Mouse (Mus musculus) heart, embryonic 13.5 days (tissue): Measurements from ENCODE around the gene Srpk3. TPM values are rescaled to one million over a fixed set of nuclear protein-coding genes. Genes with fewer than 3 reads are reported as not detected.

Experiments
- ATAC-seq: fragments of 200-750 bp; cut with Nextera tagmentation; 2 replicates; pipeline ENCODE4 v1.8.0; 2017; ENCODE audit warnings: moderate TSS enrichment; ENCODE audit not compliant: insufficient number of reproducible peaks, low FRiP score, low TSS enrichment; ENCODE audit errors: extremely low read depth
- H3K27ac ChIP-seq: fragments of 300-500 bp; sonication (generic); replicated peaks from 2 replicates; pipeline ENCODE4 v1.5.1; 2015; ENCODE audit warnings: moderate library complexity, mild to moderate bottlenecking, inconsistent platforms
- H3K27me3 ChIP-seq: fragments of 300-500 bp; sonication (generic); replicated peaks from 2 replicates; pipeline ENCODE4 v1.6.1; 2015; ENCODE audit warnings: mild to moderate bottlenecking, inconsistent platforms
- H3K36me3 ChIP-seq: fragments of 300-500 bp; sonication (generic); 2 replicates; pipeline ENCODE4 v1.6.1; 2015; ENCODE audit warnings: mild to moderate bottlenecking, inconsistent platforms
- H3K4me1 ChIP-seq: fragments of 300-500 bp; sonication (generic); 2 replicates; pipeline ENCODE4 v1.6.1; 2015; ENCODE audit warnings: inconsistent platforms
- H3K4me2 ChIP-seq: fragments of 300-500 bp; sonication (generic); 2 replicates; pipeline ENCODE4 v1.6.1; 2015; ENCODE audit warnings: inconsistent platforms, mild to moderate bottlenecking, moderate library complexity
- H3K4me3 ChIP-seq: fragments of 300-500 bp; sonication (generic); 2 replicates; pipeline ENCODE4 v1.5.1; 2015; ENCODE audit warnings: moderate library complexity, mild to moderate bottlenecking, inconsistent platforms
- H3K9ac ChIP-seq: fragments of 300-500 bp; sonication (generic); 2 replicates; pipeline ENCODE4 v1.6.1; 2015; ENCODE audit warnings: inconsistent platforms, mild to moderate bottlenecking, moderate library complexity
- H3K9me3 ChIP-seq: fragments of 300-500 bp; sonication (generic); 2 replicates; pipeline ENCODE4 v1.6.1; 2016; ENCODE audit warnings: inconsistent platforms
- WGBS: fragments of 180-500 bp; shearing (Covaris S2); methylation state at CpG from one replicate; pipeline ENCODE4 v1.1.7; 2015; ENCODE audit warnings: mixed read lengths; 5-methylcytosine and 5-hydroxymethylcytosine counted together
- polyA plus RNA-seq: library from polyadenylated mRNA; unstranded; fragments of >200 nt; fragmentation: Nextera tagmentation; extraction: Ambion mirVana; gene quantifications from 2 replicates; pipeline ENCODE4 v1.2.1, GENCODE M21; 2015

Srpk3 gene
- polyA plus RNA-seq, 1 experiment from 2014 or later = 76.2 TPM

DNA sequence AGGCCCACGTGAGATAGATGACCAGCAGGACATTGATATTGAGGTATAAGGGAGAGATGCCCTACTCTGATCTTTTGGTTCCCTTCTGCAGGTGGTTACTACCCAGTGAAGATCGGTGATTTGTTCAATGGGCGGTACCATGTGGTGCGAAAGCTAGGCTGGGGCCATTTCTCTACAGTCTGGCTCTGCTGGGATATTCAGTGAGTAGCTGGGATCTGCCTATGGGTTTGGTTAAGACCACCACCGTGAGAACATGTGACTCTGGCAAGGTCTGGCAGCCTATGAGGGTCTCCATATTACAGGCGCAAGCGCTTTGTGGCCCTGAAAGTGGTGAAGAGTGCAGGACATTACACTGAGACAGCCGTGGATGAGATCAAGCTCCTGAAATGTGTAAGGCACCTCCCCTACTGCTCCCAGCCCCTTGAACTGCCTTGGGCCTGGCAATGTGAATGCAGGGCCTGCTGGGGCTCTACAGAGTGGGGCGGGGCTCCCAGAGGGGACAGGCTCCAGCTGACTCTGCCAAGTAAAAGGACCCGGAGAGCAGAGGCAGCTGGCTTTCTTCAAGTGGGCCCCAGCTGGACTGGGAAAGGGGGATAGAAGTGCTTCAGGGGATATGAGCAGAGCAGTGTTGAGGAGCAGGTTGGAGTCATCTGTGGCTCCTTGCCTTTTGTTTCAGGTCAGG, 738 bp downstream of the Srpk3 start:
- H3K4me3 ChIP-seq = peak overlapping the region; percentile 47
- peak; percentile 20; the same call in 1 of the 2 replicates for ATAC-seq
- peaks cover 42% of the 10 kb centered on the region for H3K36me3 ChIP-seq
- peak overlapping the region; percentile 65 for H3K4me2 ChIP-seq
- H3K9me3 ChIP-seq = no peaks in the 10 kb centered on the region
- H3K9ac ChIP-seq = peak overlapping the region; percentile 80
- H3K27me3 ChIP-seq = 0 out of 2 replicates have a peak, but pooled peaks cover 5% of the 10 kb centered on the region
- peak overlapping the region; percentile 95 for H3K27ac ChIP-seq
- H3K4me1 ChIP-seq = peaks cover 17% of the 10 kb centered on the region; the same call in 1 of the 2 replicates
- WGBS = 51% methylated on average over 10 of the region's 10 CpGs

DNA sequence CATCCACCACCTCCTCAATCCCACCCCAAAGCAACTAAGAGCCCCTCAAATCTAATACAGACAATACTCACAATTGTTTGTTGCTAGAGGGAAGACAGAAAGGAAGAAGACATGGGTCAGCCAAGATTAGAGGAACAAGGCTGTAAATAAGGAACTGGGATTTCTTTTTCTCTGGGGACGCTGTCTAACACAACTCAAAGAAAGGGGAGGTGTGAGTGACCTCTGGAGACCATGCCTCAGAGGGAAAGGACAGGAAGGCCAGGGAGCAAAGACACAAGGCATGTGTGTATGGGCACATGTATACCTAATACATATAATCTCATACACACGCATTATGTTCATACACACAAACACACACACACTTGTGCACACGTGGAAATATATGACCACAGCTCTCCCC, 8.0 kb downstream of the Srpk3 start:
- H3K36me3 ChIP-seq = peaks cover 57% of the 10 kb centered on the region
- H3K27me3 ChIP-seq = no peaks in the 10 kb centered on the region; the same call in 1 of the 2 replicates
- H3K4me1 ChIP-seq = peaks cover 13% of the 10 kb centered on the region
- WGBS = 90% methylated on average over 3 of the region's 3 CpGs
- ATAC-seq = no peak
- no peak overlapping the region for H3K4me3 ChIP-seq
- no peak overlapping the region for H3K4me2 ChIP-seq
- no peak overlapping the region for H3K9ac ChIP-seq
- H3K27ac ChIP-seq = no peak overlapping the region
- no peaks in the 10 kb centered on the region for H3K9me3 ChIP-seq

DNA sequence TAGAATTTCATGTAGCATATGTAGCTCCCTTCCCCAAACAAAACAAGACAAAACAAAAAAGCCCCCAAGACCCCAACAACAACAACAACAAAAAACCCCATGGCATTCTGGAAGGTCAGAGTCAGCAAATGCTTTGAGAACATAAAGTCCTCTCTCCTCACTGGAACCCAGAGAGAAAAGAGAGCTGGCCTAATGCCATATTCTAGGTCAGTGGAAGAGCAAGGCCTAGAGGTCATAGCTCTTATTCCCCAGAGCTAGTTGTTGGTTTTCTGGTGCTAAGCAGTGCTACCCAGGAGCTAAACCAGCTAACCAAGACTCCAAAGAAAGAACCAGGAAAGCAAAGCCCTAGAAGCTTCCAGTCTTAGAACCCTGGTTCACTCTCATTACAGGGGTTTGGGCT, 11.5 kb downstream of the Srpk3 start:
- Histone ChIP-seq H3K36me3 (peaks cover 42% of the 10 kb centered on the region), H3K4me2 (peak overlapping the region; percentile 78), H3K27me3 (no peaks in the 10 kb centered on the region; the same call in 1 of the 2 replicates), H3K27ac (peak overlapping the region; percentile 91), H3K4me3 (peak overlapping the region; percentile 71), H3K4me1 (peaks cover 22% of the 10 kb centered on the region), H3K9me3 (no peaks in the 10 kb centered on the region), H3K9ac (peak overlapping the region; percentile 85)
- no peak for ATAC-seq

DNA sequence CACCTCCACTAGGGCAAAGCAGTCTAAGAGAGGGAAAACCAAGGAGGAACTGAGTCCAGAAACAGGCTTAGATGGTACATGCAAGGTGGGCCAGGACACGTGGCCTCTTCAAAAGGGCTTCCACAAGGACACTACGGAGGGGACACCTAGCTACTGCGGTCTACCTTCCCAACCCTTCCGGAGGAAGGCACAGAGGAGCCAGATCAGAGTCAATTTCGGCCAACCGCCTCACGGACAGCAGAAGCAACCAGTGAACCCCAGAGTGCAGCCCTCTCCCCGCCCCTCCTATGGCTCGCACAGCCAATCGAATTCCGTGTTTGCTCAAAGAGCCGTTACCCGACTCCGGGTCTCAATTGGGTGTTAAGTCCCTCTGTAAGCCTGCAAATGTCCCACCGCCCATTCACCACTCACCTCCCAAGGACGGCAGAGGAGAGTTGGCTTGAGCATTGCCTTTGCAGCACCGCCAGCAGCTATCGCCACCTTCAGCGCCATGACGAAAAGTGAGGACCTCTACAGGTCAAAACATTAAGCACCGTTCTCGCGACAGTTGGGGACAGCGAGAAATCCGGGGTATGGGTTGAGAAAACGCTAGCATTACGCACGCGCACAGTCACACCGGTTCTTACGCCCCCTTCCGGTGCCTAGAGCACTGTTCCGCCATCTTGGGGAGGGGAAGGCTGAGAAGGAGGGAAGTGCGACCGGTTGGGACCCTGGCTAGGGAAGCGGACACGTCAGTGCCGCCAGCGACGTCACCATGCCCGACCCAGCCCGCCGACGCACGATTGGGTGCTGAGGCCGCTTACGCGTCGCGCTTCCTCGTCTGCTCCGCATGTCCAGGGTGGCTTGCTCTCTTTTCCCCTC, 12.4 kb downstream of the Srpk3 start, which contains the start of the genes Idh3g and Ssr4:
Gene Idh3g (minus strand): TSS at position 534 of the 861 bp plus-strand sequence.
Gene Ssr4 (plus strand): TSS at position 665 of the 861 bp plus-strand sequence.
- peak within 1 kb of the TSS; percentile 91 for H3K27ac ChIP-seq
- 4% methylated on average over 43 of the region's 52 CpGs for WGBS
- H3K4me2 ChIP-seq = peak within 1 kb of the TSS; percentile 78
- peak within 1 kb of the TSS; percentile 71 for H3K4me3 ChIP-seq
- H3K4me1 ChIP-seq = peaks cover 22% of the 10 kb centered on the region
- H3K9ac ChIP-seq = peak within 1 kb of the TSS; percentile 88
- H3K36me3 ChIP-seq = peaks cover 41% of the 10 kb centered on the region
- H3K27me3 ChIP-seq = no peaks in the 10 kb centered on the region; the same call in 1 of the 2 replicates
- H3K9me3 ChIP-seq = no peaks in the 10 kb centered on the region
- peak; percentile 96 for ATAC-seq

DNA sequence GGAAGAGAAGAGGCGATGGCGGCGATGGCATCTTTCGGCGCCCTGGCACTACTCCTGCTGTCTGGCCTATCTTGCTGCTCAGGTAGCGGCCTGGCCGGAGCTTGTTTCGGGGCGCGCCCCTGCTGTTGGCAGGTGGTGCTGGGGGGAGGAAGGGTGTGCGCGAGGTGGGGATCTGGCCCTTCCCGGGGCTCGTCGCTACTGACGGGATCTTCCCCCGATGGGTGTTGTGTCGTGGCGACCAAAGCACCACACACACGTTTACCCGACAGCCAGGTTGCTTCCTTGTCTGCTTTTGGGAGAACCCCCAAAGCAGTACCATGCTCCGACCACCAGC, 13.0 kb downstream of the Srpk3 start:
- no peaks in the 10 kb centered on the region; the same call in 1 of the 2 replicates for H3K27me3 ChIP-seq
- WGBS = 5% methylated on average over 22 of the region's 22 CpGs
- peaks cover 22% of the 10 kb centered on the region for H3K4me1 ChIP-seq
- peak overlapping the region; percentile 91 for H3K27ac ChIP-seq
- H3K4me2 ChIP-seq = peak overlapping the region; percentile 78
- H3K9ac ChIP-seq = peak overlapping the region; percentile 88
- H3K4me3 ChIP-seq = peak overlapping the region; percentile 71
- H3K9me3 ChIP-seq = no peaks in the 10 kb centered on the region
- no peak for ATAC-seq
- peaks cover 35% of the 10 kb centered on the region for H3K36me3 ChIP-seq

DNA sequence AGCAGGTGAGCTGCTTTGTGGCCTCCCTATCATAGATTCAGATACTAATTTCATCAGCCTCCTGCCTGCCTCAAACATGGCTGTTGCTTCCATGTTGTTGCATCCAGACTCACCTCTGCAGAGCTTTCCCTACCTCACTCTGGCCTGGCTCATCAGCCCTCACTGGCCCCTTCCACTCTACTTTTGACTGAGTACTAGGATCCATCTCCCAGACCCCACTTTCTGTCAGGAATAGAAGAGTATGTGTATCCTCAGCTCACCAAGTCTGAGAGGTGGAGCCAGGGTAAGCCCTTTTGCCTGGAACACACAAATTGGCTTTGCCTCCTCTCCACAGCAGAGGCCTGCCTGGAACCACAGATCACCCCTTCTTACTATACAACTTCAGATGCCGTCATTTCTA, 14.3 kb downstream of the Srpk3 start:
- no peaks in the 10 kb centered on the region; the same call in 1 of the 2 replicates for H3K27me3 ChIP-seq
- WGBS = 90% methylated on average over 1 of the region's 1 CpGs
- H3K27ac ChIP-seq = no peak overlapping the region
- ATAC-seq = no peak
- H3K9ac ChIP-seq = peak overlapping the region; percentile 88
- peaks cover 22% of the 10 kb centered on the region for H3K4me1 ChIP-seq
- H3K9me3 ChIP-seq = no peaks in the 10 kb centered on the region
- H3K4me2 ChIP-seq = peak overlapping the region; percentile 78
- H3K36me3 ChIP-seq = peaks cover 28% of the 10 kb centered on the region
- H3K4me3 ChIP-seq = peak overlapping the region; percentile 71

DNA sequence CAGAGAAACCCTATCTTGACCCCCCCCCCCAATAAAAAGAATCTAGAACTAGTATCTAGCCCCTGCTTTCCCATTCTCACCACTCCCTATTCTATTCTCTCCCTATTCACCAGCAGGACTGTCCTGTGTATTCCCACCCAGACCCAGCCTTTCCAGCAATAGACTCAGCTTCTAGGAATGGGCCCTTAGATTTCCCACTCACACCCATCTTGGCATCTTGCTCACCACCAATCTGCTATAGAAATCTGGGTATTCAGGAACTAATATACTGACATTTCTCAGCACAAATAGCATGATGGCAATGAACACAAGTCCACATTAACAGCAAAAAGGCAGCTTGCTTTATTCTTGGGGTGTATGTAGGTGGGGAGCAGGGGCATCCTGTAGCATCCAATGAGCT, 18.8 kb downstream of the Srpk3 start:
- Histone ChIP-seq H3K4me1 (peaks cover 7% of the 10 kb centered on the region), H3K9ac (no peak overlapping the region), H3K36me3 (peaks cover 28% of the 10 kb centered on the region), H3K27me3 (no peaks in the 10 kb centered on the region), H3K9me3 (no peaks in the 10 kb centered on the region), H3K27ac (no peak overlapping the region), H3K4me3 (no peak overlapping the region), H3K4me2 (no peak overlapping the region)
- no peak for ATAC-seq

DNA sequence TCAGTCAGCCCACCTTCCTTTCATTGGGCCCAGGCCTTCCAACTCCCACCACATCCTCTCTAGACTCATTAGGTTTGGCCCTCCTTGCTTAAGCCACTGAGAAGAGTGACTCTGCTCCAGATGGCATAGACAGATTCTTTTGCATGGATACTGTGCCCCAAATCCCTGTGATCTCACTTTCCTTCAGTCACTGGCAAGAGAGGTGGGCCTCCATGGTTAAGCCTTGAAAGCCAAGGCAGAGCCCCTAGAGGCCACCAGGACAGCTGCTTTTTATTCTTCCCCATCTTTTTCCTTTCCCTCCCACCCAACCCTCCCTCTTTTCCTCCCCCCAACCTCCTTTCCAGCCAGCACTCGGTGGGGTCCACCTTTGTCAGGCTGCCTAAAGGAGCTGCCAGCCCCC, 19.3 kb downstream of the Srpk3 start:
- WGBS = 67% methylated on average over 1 of the region's 1 CpGs
- no peak overlapping the region for H3K27ac ChIP-seq

DNA sequence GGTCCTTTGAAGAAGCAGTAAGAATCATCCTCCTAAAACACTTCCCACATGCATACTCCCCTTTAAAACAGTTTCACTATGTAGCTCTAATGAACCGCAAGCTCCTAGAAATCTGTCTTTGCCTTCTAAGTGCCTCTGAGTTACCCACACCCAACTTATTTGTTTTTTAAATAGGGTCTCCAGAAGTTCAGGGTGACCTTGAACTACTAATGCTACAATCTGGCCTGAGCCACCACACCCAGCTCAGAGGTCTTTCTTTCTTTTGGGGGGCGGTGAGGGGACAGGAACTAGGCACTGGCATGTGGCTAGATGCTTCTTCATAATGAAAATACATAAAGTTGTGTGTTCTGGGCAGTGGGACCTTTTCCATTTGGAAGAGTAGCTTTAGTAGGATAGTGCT, 23.3 kb downstream of the Srpk3 start:
- no peak for ATAC-seq
- Histone ChIP-seq H3K27ac (no peak overlapping the region), H3K9me3 (no peaks in the 10 kb centered on the region), H3K4me1 (no peaks in the 10 kb centered on the region), H3K36me3 (no peaks in the 10 kb centered on the region), H3K27me3 (peaks cover 10% of the 10 kb centered on the region; the same call in 1 of the 2 replicates), H3K9ac (no peak overlapping the region), H3K4me2 (no peak overlapping the region), H3K4me3 (no peak overlapping the region)
- 78% methylated on average over 2 of the region's 2 CpGs for WGBS

More for the DNA sequence above, 19.3 kb downstream of the Srpk3 start:
- Histone ChIP-seq H3K4me3 (no peak overlapping the region), H3K36me3 (peaks cover 28% of the 10 kb centered on the region), H3K9ac (no peak overlapping the region), H3K9me3 (no peaks in the 10 kb centered on the region), H3K4me1 (peaks cover 2% of the 10 kb centered on the region), H3K4me2 (no peak overlapping the region), H3K27me3 (no peaks in the 10 kb centered on the region)
- no peak for ATAC-seq

DNA sequence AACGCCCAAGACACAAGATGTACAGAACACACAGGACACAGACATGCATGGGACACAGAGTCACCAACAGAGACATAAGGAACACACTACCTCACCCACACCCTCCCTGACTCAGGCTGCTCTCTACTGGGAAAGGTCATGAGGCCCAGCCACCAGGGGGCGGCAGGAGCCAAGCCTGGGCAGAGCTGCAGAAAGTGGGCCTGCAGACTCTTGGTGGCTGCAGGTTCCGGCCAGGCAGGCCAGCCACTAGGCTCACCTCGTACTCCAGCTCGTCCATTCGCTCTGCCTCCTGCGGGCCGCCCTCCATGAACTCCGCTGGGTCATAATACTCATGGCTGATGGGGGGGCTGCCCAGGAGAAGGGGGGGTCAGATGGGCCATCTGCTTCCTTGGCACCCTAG, 24.3 kb downstream of the Srpk3 start:
- Histone ChIP-seq H3K27me3 (peaks cover 10% of the 10 kb centered on the region; the same call in 1 of the 2 replicates), H3K9ac (no peak overlapping the region), H3K9me3 (no peaks in the 10 kb centered on the region), H3K27ac (no peak overlapping the region), H3K36me3 (no peaks in the 10 kb centered on the region), H3K4me3 (no peak overlapping the region), H3K4me2 (no peak overlapping the region), H3K4me1 (no peaks in the 10 kb centered on the region)
- no peak; the same call in 1 of the 2 replicates for ATAC-seq
- 27% methylated on average over 6 of the region's 9 CpGs for WGBS

DNA sequence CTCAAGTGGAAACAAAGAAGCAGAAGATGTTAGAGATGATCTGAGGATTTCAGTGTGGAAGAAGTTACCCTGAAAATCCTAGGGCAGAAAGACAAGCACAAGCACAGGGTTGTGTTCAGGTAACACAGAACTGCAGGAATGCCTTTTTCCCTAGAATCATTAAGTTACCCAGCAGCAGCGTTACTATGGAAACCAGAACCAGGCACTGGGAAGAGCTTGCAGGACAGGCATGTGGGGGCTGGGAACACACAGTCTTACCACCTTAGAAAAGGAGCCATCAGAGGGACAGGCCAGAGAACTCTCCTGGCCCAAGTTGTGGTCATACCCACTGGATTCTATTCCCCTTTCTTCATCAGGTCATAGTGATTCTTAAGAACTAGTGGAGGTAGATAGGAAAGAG, 31.6 kb downstream of the Srpk3 start:
- H3K4me1 ChIP-seq = no peaks in the 10 kb centered on the region
- H3K4me3 ChIP-seq = no peak overlapping the region
- no peak overlapping the region for H3K9ac ChIP-seq
- no peaks in the 10 kb centered on the region; the same call in 1 of the 2 replicates for H3K27me3 ChIP-seq
- no peak overlapping the region for H3K4me2 ChIP-seq
- no peak overlapping the region for H3K27ac ChIP-seq
- H3K9me3 ChIP-seq = no peaks in the 10 kb centered on the region
- WGBS = 72% methylated on average over 1 of the region's 1 CpGs
- H3K36me3 ChIP-seq = no peaks in the 10 kb centered on the region
- no peak for ATAC-seq
